Mouse (Mus musculus): Measurements from ENCODE around the gene Catip.

Catip gene

GRCm38 (mm10) chr1:74404206-74404605 is 42.3 kb downstream of the Catip start:
- no peak for DNase-seq

- no peak for DNase-seq
These were observed 46.9 kb downstream of the Catip start, which contains the start of gene Vil1 for GRCm38 (mm10) chr1:74408589-74409504. TSS of gene Vil1 (plus strand) at chr1:74409376.

- DNase-seq, result no peak
These were observed 49.9 kb downstream of the Catip start for GRCm38 (mm10) chr1:74411753-74412325.

- no peak for DNase-seq
These were observed 50.8 kb downstream of the Catip start for GRCm38 (mm10) chr1:74412711-74413110.

- DNase-seq, result peak; percentile 45 to 47
These were observed 53.2 kb downstream of the Catip start for GRCm38 (mm10) chr1:74415143-74415542.
